Mouse (Mus musculus) neural tube, embryonic 11.5 days (tissue): ENCODE measurements at regions not wholly inside any gene's neighbourhood (a gene's known extent, or its start where the extent isn't known, plus 50 kb on each side); places are given as distances from the start of the nearest gene placed in this dataset.

Experiments used
- ATAC-seq: fragments of 200-750 bp; cut with Nextera tagmentation; 2 replicates; pipeline ENCODE4 v1.8.0; 2017; ENCODE audit warnings: moderate number of reproducible peaks, mild to moderate bottlenecking, moderate TSS enrichment, moderate library complexity; ENCODE audit not compliant: insufficient read depth, low FRiP score, low TSS enrichment
- DNase-seq: peaks from one replicate; pipeline ENCODE4 v3.0.0-alpha.2; 2015; ENCODE audit warnings: low spot score
- H3K27ac ChIP-seq: fragments of 300-500 bp; sonication (generic); 2 replicates; pipeline ENCODE4 v1.5.1; 2014; ENCODE audit warnings: low read depth, mild to moderate bottlenecking, low read length
- H3K27me3 ChIP-seq: fragments of 300-500 bp; sonication (generic); 2 replicates; pipeline ENCODE4 v1.6.1; 2014; ENCODE audit warnings: mild to moderate bottlenecking, low read length, mixed read lengths; ENCODE audit not compliant: control insufficient read depth, insufficient read depth
- H3K36me3 ChIP-seq: fragments of 300-500 bp; sonication (generic); 2 replicates; pipeline ENCODE4 v1.6.1; 2014; ENCODE audit warnings: mild to moderate bottlenecking, low read length, moderate library complexity, mixed read lengths; ENCODE audit not compliant: control insufficient read depth, insufficient read depth
- H3K4me1 ChIP-seq: fragments of 300-500 bp; sonication (generic); 2 replicates; pipeline ENCODE4 v1.6.1; 2014; ENCODE audit warnings: low read length, mixed read lengths; ENCODE audit not compliant: control insufficient read depth, insufficient read depth
- H3K4me2 ChIP-seq: fragments of 300-500 bp; sonication (generic); 2 replicates; pipeline ENCODE4 v1.6.1; 2014; ENCODE audit warnings: low read depth, mild to moderate bottlenecking, moderate library complexity
- H3K4me3 ChIP-seq: fragments of 300-500 bp; sonication (generic); 2 replicates; pipeline ENCODE4 v1.5.1; 2014; ENCODE audit warnings: low read depth, low read length
- H3K9ac ChIP-seq: fragments of 300-500 bp; sonication (generic); 2 replicates; pipeline ENCODE4 v1.6.1; 2014; ENCODE audit warnings: mild to moderate bottlenecking, low read length
- H3K9me3 ChIP-seq: fragments of 300-500 bp; sonication (generic); 2 replicates; pipeline ENCODE4 v1.6.1; 2016; ENCODE audit warnings: low read length; ENCODE audit not compliant: control insufficient read depth
- WGBS: fragments of 180-500 bp; shearing (Covaris S2); extraction: QIAGEN DNeasy Blood & Tissue Kit; methylation state at CpG from one replicate; pipeline ENCODE4 v1.1.7; 2014; 5-methylcytosine and 5-hydroxymethylcytosine counted together

DNA sequence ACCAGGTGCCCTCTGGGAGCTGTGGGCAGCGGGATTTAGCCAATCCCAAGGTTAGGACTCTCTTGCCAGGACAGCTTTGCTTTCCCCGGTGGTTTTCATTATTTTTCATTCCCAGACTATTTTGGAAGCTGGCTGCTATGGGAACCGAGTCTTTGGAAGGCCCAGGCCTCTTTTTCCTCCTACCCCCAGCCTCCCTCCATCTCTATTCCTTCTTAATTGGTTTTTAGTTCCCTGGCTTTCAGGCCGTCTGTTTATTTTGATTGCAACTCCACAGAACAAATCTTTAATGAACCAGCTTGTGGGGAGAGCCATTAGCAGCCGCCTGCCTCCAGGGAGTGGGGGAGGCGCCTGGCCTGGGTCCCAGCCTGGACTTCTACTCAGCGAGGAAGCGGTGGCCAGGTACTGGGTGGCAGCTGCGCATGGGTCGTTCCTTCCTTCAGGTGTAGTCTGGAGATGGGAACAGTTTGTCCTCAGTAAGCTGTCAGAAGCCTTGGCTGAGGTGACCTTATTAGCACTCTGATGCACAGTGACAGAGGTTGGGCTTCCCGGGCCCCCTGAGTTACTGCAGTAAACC is 91.0 kb upstream of the Haao start:
- WGBS, result 61% methylated on average over 11 of the region's 11 CpGs
- H3K4me3 ChIP-seq, result no peak overlapping the region
- H3K27me3 ChIP-seq, result no peaks in the 10 kb centered on the region
- no peaks in the 10 kb centered on the region for H3K9me3 ChIP-seq
- H3K9ac ChIP-seq, result no peak overlapping the region
- no peak overlapping the region for H3K27ac ChIP-seq
- H3K36me3 ChIP-seq, result no peaks in the 10 kb centered on the region
- ATAC-seq (no peak), DNase-seq (no peak)
- peaks cover 4% of the 10 kb centered on the region; the same call in 1 of the 2 replicates for H3K4me1 ChIP-seq
- H3K4me2 ChIP-seq, result no peak overlapping the region

DNA sequence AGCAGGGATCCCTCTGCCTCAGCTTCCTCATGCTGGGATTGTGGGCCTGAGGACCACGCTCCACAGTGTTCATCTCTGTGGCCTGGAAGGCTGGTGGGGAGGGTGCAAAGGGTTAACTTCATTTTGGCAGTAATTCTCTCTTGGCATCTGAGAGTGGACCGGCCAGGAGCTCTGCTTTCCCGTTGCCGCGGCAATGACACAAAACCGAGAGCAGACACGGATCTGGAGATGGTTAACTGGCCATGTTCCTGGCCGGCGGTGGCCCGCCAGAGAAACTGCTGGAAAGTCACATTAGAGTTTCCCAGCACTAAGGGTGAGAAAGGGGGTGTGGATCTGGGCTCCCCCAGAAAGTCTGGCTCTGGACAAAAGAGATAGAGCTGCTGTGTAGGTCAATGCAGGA is 89.8 kb upstream of the Haao start:
- Histone ChIP-seq H3K27ac (no peak overlapping the region), H3K9me3 (no peaks in the 10 kb centered on the region), H3K9ac (no peak overlapping the region), H3K36me3 (no peaks in the 10 kb centered on the region), H3K4me2 (no peak overlapping the region), H3K4me3 (no peak overlapping the region), H3K27me3 (no peaks in the 10 kb centered on the region), H3K4me1 (peaks cover 4% of the 10 kb centered on the region; the same call in 1 of the 2 replicates)
- ATAC-seq, result no peak
- DNase-seq, result no peak
- WGBS, result 20% methylated on average over 10 of the region's 10 CpGs

DNA sequence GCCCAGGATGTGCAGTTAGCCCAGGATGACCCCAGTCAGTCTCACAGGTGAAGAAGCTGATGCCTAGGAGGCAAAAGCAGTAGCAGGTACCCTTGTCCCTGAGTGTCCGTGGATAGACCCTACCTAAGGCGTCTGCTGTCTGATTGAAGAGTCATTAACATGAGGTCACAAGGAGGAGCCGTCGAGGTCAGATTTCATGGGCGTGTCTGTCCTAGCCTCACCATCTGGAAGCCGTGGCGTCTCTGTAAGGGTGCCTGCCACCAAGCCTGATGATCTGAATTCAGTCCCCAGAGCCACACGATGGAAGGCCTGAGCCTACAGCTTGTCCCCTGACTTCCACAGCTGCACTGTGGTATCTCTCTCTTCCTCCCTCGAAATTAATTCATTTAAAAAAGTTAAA is 88.9 kb upstream of the Haao start:
- H3K4me1 ChIP-seq, result peaks cover 4% of the 10 kb centered on the region; the same call in 1 of the 2 replicates
- ATAC-seq (no peak), DNase-seq (no peak)
- WGBS, result 48% methylated on average over 9 of the region's 9 CpGs
- no peak overlapping the region for H3K27ac ChIP-seq
- no peak overlapping the region for H3K9ac ChIP-seq
- H3K9me3 ChIP-seq, result no peaks in the 10 kb centered on the region
- no peaks in the 10 kb centered on the region for H3K27me3 ChIP-seq
- no peaks in the 10 kb centered on the region for H3K36me3 ChIP-seq
- H3K4me3 ChIP-seq, result no peak overlapping the region
- no peak overlapping the region for H3K4me2 ChIP-seq

DNA sequence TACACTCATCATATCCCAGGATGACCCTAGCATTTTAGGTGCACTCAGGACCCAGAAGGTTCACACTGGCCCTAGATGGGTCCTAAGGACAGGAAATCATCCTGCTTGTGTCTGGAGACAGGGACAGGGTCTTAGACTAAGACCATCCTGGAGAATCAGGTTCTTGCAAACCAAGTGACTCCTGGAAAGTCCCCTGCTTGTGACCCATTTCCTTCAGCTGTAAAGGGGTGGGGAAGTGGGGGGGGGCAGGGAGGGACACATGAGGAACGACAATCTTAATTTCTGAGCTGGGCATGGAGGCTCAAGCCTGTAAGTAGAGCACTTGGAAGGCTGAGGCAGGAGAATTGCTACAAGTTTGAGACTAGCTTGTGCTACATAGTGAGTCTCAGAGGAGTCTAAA is 88.2 kb upstream of the Haao start:
- no peaks in the 10 kb centered on the region for H3K9me3 ChIP-seq
- no peak for ATAC-seq
- H3K9ac ChIP-seq, result no peak overlapping the region
- no peaks in the 10 kb centered on the region for H3K36me3 ChIP-seq
- H3K4me3 ChIP-seq, result no peak overlapping the region
- 61% methylated on average over 1 of the region's 1 CpGs for WGBS
- no peak for DNase-seq
- H3K4me1 ChIP-seq, result peaks cover 4% of the 10 kb centered on the region; the same call in 1 of the 2 replicates
- H3K27me3 ChIP-seq, result no peaks in the 10 kb centered on the region
- no peak overlapping the region for H3K4me2 ChIP-seq
- H3K27ac ChIP-seq, result no peak overlapping the region

DNA sequence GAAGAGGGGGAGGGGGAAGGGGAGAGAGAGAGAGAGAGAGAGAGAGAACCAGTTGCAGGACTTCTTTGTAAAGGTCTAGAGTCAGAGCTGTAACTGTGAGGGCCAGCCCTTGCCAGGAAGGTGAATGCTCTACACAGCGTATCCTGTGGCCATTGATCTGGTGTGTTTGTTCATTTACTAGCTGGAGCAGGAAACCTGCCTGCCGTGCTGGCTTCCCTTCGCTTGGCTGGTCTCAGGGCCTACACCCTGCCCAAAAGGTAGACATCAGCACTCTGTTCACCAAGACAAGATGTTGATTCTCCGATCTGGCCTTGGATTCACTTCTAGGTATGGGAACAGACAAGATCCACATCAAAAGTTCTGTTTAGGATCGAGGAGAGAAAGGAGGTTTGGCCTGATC is 87.5 kb upstream of the Haao start:
- no peak for ATAC-seq
- Histone ChIP-seq H3K27ac (no peak overlapping the region), H3K9me3 (no peaks in the 10 kb centered on the region), H3K9ac (no peak overlapping the region), H3K4me1 (peaks cover 4% of the 10 kb centered on the region; the same call in 1 of the 2 replicates), H3K27me3 (no peaks in the 10 kb centered on the region), H3K36me3 (no peaks in the 10 kb centered on the region), H3K4me2 (no peak overlapping the region), H3K4me3 (no peak overlapping the region)
- no peak for DNase-seq
- WGBS, result 76% methylated on average over 5 of the region's 5 CpGs

DNA sequence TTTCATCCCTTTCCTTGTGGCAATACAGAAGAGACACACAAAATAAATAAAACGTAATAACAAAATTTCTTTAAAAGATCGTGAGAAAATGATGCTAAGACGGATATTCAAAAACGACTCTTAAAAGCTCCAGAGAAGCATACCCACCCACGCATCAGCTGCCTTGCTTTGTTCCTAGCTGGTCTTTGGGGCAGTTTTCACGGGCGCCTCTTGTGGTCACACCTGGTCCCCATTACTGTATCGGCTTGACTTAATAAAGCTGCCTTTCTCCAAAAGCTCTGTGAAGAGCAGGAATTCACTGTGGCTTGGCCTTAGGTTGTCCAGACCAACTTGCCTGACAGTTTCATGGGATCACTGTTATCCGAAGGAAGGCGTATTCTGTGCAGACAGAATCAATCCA is 86.0 kb upstream of the Haao start:
- Histone ChIP-seq H3K9me3 (no peaks in the 10 kb centered on the region), H3K9ac (no peak overlapping the region), H3K4me3 (no peak overlapping the region), H3K4me1 (peaks cover 4% of the 10 kb centered on the region; the same call in 1 of the 2 replicates), H3K27me3 (no peaks in the 10 kb centered on the region), H3K36me3 (no peaks in the 10 kb centered on the region), H3K4me2 (no peak overlapping the region), H3K27ac (no peak overlapping the region)
- no peak for DNase-seq
- 77% methylated on average over 10 of the region's 10 CpGs for WGBS
- no peak for ATAC-seq

DNA sequence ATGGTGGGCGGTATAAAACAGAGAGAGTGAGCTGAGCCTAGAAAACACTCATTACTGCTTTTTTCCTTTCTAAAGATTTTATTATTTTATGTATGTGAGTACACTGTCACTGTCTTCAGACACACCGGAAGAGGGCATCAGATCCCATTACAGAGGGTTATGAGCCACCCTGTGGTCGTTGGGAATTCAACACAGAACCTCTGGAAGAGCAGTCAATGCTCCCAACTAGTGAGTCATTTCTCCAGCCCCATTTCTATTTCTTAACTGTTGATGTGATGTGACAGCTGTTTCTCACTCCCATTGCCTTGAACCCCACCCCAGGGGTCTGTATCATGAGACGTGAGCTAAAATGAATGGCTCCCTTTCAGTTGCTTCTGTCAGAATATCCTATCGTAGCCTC is 82.6 kb upstream of the Haao start:
- Histone ChIP-seq H3K27ac (no peak overlapping the region), H3K4me2 (no peak overlapping the region), H3K36me3 (no peaks in the 10 kb centered on the region), H3K4me1 (no peaks in the 10 kb centered on the region), H3K9ac (no peak overlapping the region), H3K27me3 (no peaks in the 10 kb centered on the region), H3K9me3 (no peaks in the 10 kb centered on the region), H3K4me3 (no peak overlapping the region)
- DNase-seq (no peak), ATAC-seq (no peak)
- WGBS, result 76% methylated on average over 5 of the region's 5 CpGs

DNA sequence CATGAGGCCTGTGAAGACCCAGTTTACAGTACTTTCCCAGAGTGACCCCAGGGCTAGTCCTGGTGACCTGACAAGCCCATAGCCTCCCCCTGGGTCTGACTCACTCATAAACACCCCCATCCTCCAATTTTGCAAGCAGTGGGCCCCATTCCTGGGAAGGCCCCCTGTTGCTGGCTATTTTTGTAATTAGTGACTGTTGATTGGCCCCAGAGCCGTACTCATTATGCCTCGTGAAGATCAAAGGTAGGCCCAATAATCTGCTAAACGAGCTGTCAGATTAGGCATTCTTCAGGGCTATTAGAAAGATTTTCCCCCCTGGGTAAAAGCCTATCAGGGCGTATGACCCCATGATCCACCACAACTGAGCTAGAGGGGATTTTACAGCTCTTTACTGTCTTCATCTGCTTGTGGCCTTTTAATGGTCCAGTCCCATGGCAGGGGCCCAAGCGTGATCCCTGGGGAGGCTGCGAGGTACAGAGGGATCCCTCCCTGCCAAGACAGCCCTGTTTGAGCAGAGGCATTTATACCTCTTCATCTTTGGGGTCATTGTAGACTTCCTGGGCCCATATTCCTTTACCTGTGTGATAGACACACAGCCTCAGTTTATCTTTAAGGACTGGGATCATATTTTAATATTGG is 80.1 kb upstream of the Haao start:
- WGBS, result 24% methylated on average over 6 of the region's 6 CpGs
- H3K4me1 ChIP-seq, result no peaks in the 10 kb centered on the region
- no peaks in the 10 kb centered on the region for H3K27me3 ChIP-seq
- H3K27ac ChIP-seq, result no peak overlapping the region
- H3K9me3 ChIP-seq, result no peaks in the 10 kb centered on the region
- no peak overlapping the region for H3K9ac ChIP-seq
- ATAC-seq, result no peak
- H3K4me3 ChIP-seq, result no peak overlapping the region
- no peak overlapping the region for H3K4me2 ChIP-seq
- no peak for DNase-seq
- H3K36me3 ChIP-seq, result no peaks in the 10 kb centered on the region

DNA sequence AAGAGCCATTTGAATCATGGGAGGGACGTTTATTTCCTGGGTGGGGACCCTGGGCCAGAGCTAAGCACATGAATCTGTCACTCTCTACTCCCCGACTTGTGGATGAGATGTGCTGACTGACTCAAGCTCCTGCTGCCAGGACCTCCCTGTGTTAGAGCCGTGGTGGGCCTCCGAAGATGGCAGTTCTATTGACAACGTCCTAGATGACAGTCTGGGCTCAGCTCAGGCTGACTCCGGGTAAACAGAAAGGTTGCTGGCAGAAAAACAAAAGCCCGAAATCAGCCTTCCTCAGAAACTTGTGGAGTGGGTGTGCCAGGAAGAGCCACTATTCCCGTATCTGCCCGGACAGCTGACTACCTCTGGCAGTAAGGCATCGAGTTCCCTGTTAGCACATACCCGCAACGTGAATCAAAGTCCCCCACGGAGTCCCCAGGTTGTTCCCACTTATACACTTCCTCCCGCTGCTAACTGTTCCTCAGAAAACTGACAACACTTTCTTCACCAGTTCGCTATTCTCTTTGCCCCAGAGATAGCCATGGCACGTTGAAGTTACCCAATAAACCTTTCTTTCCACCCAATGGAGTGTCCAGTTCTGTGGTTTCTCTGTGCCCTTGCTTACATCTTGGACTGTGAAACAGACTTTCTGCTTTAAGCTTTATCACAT is 76.6 kb upstream of the Haao start:
- Histone ChIP-seq H3K9ac (no peak overlapping the region), H3K4me3 (no peak overlapping the region), H3K4me1 (no peaks in the 10 kb centered on the region; the same call in 1 of the 2 replicates), H3K4me2 (no peak overlapping the region), H3K27me3 (no peaks in the 10 kb centered on the region), H3K36me3 (no peaks in the 10 kb centered on the region), H3K27ac (no peak overlapping the region), H3K9me3 (no peaks in the 10 kb centered on the region)
- WGBS, result 67% methylated on average over 16 of the region's 16 CpGs
- DNase-seq (no peak), ATAC-seq (no peak)
